Mouse (Mus musculus): ENCODE data around the gene Zfp366. TPM values are rescaled to one million over a fixed set of nuclear protein-coding genes. Genes with fewer than 3 reads are reported as not detected.

Gene Zfp366
- total and polyA plus RNA-seq, 2 experiments from 2014 or later: 0.82 to 5.6 TPM

- DNase-seq (ENCODE audit: low spot score): no peak
- Histone ChIP-seq H3K4me3 (ENCODE audit: low read depth, low read length) (no peak overlapping the region), H3K27me3 (ENCODE audit: control insufficient read depth, insufficient read depth, low read length) (no peaks in the 10 kb centered on the region), H3K9me3 (replicated peaks; ENCODE audit: control insufficient read depth, low read length) (no peaks in the 10 kb centered on the region), H3K4me1 (ENCODE audit: control insufficient read depth, insufficient read depth) (no peaks in the 10 kb centered on the region), H3K9ac (replicated peaks; ENCODE audit: low read depth, low read length) (no peak overlapping the region), H3K27ac (ENCODE audit: low read depth) (no peak overlapping the region), H3K4me2 (ENCODE audit: low read depth, low read length) (no peak overlapping the region), H3K36me3 (replicated peaks; ENCODE audit: control insufficient read depth, insufficient read depth, low read length) (no peaks in the 10 kb centered on the region)
- no peak for TF ChIP-seq EP300 (IDR thresholded peaks at IDR 0.05; ENCODE audit: low read depth)
- no peak for TF ChIP-seq CTCF (IDR thresholded peaks at IDR 0.05; ENCODE audit: low read depth)
- WGBS: 91% methylated on average over 8 of the region's 8 CpGs
- ATAC-seq (ENCODE audit: insufficient read depth, low read depth): no peak
These were observed 106.1 kb downstream of the Zfp366 start for GRCm38 (mm10) chr13:99290766-99291165.

- Histone ChIP-seq H3K9ac (replicated peaks; ENCODE audit: low read depth, low read length) (no peak overlapping the region), H3K9me3 (replicated peaks; ENCODE audit: control insufficient read depth, low read length) (no peaks in the 10 kb centered on the region), H3K4me3 (ENCODE audit: low read depth, low read length) (no peak overlapping the region), H3K36me3 (replicated peaks; ENCODE audit: control insufficient read depth, insufficient read depth, low read length) (no peaks in the 10 kb centered on the region), H3K27me3 (ENCODE audit: control insufficient read depth, insufficient read depth, low read length) (no peaks in the 10 kb centered on the region), H3K27ac (ENCODE audit: low read depth) (no peak overlapping the region), H3K4me1 (ENCODE audit: control insufficient read depth, insufficient read depth) (no peaks in the 10 kb centered on the region), H3K4me2 (ENCODE audit: low read depth, low read length) (no peak overlapping the region)
- WGBS: 94% methylated on average over 13 of the region's 13 CpGs
- no peak for TF ChIP-seq EP300 (IDR thresholded peaks at IDR 0.05; ENCODE audit: low read depth)
- no peak for TF ChIP-seq CTCF (IDR thresholded peaks at IDR 0.05; ENCODE audit: low read depth)
- ATAC-seq (ENCODE audit: insufficient read depth, low read depth) (no peak), DNase-seq (ENCODE audit: low spot score) (no peak)
These were observed 109.6 kb downstream of the Zfp366 start for GRCm38 (mm10) chr13:99294176-99294575.

GRCm38 (mm10) chr13:99299921-99300320 lies 115.3 kb downstream of the Zfp366 start:
- Histone ChIP-seq H3K9me3 (replicated peaks; ENCODE audit: control insufficient read depth, low read length) (no peaks in the 10 kb centered on the region), H3K4me1 (ENCODE audit: control insufficient read depth, insufficient read depth) (peaks cover 17% of the 10 kb centered on the region), H3K9ac (replicated peaks; ENCODE audit: low read depth, low read length) (no peak overlapping the region), H3K4me3 (ENCODE audit: low read depth, low read length) (no peak overlapping the region), H3K36me3 (replicated peaks; ENCODE audit: control insufficient read depth, insufficient read depth, low read length) (no peaks in the 10 kb centered on the region), H3K27me3 (ENCODE audit: control insufficient read depth, insufficient read depth, low read length) (no peaks in the 10 kb centered on the region), H3K4me2 (ENCODE audit: low read depth, low read length) (no peak overlapping the region), H3K27ac (ENCODE audit: low read depth) (no peak overlapping the region)
- DNase-seq (ENCODE audit: low spot score): no peak
- WGBS: 56% methylated on average over 5 of the region's 5 CpGs
- no peak for ATAC-seq (ENCODE audit: insufficient read depth, low read depth)
- no peak for TF ChIP-seq CTCF (IDR thresholded peaks at IDR 0.05; ENCODE audit: low read depth)
- no peak for TF ChIP-seq EP300 (IDR thresholded peaks at IDR 0.05; ENCODE audit: low read depth)

Other genes with a start within 250 kb of the Zfp366 start
- not detected in 2 replicates for gene 1700024P04Rik, start 200.3 kb upstream of the Zfp366 start, total RNA-seq (2014; rRNA removed; ENCODE audit: low replicate concordance)
- gene 1700024P04Rik, start 200.3 kb upstream of the Zfp366 start, polyA plus RNA-seq (2015; fragmentation: Nextera tagmentation; extraction: Ambion mirVana): not detected in 2 replicates
- 51.4 and 69.7 TPM in 2 replicates for gene Ptcd2, start 159.9 kb downstream of the Zfp366 start, total RNA-seq (2014; rRNA removed; ENCODE audit: low replicate concordance)
- gene Ptcd2, start 159.9 kb downstream of the Zfp366 start, polyA plus RNA-seq (2015; fragmentation: Nextera tagmentation; extraction: Ambion mirVana): 80.8 and 88.8 TPM in 2 replicates
- 54.2 and 55.3 TPM in 2 replicates for gene Mrps27, start 160.0 kb downstream of the Zfp366 start, total RNA-seq (2014; rRNA removed; ENCODE audit: low replicate concordance)
- gene Mrps27, start 160.0 kb downstream of the Zfp366 start, polyA plus RNA-seq (2015; fragmentation: Nextera tagmentation; extraction: Ambion mirVana): 70.8 TPM in 2 replicates